Mouse (Mus musculus): ENCODE measurements around the gene Ifna16.

Gene Ifna16

DNA sequence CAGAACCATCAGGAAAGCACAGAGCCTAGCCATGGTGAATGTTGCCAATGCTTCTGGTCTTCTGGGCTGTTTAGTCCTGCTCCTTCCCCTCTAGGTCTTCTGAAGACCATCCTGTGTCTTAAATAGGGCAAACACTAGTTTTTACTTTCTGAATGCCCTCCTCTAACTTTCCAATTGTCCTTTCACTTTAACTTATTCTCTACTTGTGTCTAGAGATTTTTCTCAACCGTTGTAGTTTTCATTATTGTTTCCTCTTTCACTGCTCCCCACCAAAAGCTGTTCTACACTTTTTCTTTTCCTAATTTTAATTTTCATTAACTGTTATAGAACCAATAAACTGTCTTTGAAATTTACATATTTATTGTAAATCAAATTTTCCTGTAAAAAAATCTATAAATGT is at the start of gene Ifna16:
Gene Ifna16 (minus strand): TSS at position 101 of the 400 bp plus-strand sequence.
- no peak for DNase-seq (ENCODE audit: low spot score in 2 of 2)

DNA sequence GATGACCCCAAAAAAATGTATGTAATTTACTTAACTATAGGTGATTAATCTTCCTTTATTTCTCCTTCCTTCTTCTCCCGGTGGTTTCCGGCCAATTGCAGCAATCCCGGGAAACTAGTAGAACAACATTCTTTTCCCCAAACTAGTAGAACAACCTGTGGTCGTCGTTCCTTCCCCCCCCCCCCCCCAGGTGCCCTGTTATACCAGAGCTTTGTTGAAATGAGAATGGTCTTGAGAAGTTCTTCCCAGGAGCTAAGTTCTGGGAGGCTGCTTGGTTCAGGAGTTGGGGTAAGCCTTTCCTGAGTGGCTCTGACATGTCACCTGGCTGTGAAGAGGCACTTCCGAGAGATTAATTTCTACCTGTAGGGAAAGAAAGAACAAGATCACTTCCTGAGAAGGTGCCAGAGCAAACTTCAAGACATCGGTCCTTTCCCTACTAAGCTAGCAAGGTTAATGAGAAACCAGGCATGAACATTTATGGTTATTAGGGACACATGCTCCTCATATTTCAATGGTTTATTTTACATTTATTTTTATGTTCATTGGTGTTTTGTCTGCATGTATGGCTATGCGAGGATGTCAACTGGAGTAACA is 46.9 kb upstream of the Ifna16 start:
- DNase-seq (ENCODE audit: low spot score in 2 of 2): no peak

DNA sequence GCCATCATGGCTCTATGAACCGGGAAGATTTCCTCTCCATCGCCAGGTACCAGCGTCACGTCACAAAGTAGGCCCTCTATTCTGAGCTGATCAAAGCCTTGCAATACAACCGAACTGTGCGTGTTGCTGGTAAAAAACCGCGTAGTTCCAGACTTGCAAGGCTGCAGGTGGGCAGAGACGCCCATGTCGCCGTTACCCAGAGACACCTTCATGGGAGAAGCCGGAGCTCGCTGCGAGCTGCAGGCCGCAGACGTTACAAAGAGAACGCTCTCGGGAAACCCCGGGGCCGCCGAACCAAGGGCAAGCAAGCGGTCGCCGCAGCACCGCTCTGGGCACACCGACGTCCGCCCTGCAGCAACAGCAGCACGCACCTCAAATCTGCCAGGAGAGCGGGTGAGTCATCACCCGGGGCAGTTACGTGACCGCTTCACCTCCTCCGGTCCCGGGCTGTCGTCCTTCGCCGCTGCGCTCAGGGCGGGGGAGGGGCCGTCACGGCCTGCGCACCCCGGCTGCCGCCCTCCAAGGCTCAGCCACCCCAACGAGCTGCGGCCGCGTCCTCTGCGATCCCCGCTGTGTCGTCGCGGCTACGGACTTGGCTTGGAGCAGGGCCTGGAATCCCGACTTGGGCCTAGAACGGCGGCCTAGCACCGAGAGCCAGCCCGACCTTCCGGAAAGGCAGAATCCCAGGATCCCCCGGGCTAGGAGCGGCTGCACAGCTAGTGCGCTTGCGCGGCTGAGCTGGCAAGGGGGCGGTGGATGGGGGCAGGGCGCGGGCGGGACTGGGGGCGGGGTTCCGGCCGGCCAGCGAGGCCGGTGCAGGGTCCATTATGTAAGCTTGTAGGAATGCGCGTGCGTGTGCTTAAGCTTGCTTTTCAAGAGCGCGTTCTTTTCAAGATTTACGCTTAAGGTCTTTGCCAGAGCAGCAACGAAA is 45.3 kb upstream of the Ifna16 start, which contains the start of the genes Gm26566 and Klhl9:
Gene Gm26566 (plus strand): TSS at position 15 of the 931 bp plus-strand sequence.
Gene Klhl9 (minus strand): TSS at position 675 of the 931 bp plus-strand sequence.
- DNase-seq (ENCODE audit: low spot score in 2 of 2): peak; percentile 78 to 80

DNA sequence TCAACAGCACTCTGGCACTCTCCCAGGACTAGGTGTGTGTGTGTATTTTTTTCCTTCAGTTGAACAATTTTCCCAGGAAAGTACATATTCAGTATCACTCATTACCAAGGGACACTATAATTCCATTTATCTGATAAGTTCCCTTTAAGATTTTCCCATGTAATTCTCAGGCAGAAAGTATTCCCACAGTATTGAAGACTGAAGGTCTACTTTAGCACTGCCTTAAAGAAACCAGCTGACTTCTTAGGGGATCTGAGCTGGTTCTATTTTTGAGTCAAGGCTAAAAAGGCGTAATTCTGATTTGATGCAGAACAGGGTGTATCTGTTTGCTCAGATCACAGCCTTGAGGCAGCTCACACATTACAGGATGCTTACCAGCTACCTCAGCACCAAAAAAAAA is 42.0 kb upstream of the Ifna16 start:
- DNase-seq (ENCODE audit: low spot score in 2 of 2): no peak

DNA sequence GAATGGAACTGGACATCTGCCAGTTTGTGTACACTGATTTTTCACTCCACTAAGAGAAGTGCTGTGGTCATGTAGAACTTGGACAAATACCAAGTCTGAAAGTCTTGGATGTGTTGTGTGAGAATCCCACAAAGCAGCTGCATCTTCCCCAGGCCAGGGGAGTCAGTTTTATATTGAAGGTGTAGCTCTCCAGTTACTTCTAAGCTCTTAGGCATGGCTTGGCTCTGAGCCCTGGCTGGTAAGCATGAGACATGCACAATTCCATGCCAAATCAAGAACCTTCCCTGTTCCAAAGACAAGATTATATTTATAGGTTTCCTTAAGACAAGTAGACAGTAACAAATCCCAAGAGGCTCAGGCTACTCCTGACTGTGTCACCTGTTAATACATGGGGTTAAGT is 38.3 kb upstream of the Ifna16 start:
- DNase-seq (ENCODE audit: low spot score in 2 of 2): no peak

DNA sequence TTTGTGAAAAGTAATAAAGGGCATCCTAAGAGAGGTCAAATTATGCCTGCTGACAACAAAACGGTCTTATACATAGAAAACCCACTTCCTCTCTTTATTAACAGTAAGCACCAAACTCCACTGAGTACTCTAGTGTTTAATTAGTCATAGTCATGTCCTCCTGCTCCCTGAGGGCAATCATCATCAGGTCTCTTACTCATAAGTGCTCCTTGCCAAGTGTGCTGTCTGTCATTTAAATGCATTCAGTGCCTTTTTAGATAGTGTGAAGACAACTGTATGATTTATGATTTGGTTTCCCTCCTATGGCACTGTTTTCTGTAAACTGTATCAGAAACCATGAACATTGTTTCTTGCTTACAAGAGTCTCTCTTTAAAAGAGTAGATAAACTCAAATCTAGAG is 37.6 kb upstream of the Ifna16 start:
- no peak for DNase-seq (ENCODE audit: low spot score in 2 of 2)

DNA sequence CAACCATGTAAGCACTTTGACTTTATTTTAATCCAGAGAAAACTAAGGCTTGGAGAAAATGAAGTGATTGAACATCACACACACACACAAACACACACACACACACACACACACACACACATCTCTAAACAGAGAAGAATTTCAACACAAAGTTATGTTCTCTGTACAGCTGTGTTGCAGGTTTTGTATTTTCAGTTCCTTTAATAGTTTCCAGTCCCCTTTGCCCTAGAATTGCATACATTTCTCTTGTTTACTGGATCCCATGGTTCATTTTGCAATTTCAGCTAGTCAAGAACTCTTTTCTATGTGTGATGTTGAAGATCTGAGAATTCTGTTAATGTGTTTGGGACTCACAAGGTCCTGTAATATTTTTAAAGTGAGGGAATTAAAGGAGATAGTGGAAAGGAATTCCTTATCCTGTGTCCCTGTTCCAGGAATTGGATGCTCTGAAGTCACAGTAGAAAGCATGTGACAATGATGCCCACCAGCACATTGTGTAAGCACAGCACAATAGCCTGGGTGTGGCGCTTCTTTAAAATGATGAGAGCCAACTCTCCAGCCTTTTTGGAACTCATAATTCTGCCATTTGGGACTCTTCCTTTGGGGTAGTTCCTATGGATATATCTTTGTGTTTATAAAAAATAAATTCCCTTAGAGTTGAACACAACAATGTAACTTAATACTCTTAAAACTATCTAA is 30.6 kb upstream of the Ifna16 start:
- DNase-seq (ENCODE audit: low spot score in 2 of 2): no peak

DNA sequence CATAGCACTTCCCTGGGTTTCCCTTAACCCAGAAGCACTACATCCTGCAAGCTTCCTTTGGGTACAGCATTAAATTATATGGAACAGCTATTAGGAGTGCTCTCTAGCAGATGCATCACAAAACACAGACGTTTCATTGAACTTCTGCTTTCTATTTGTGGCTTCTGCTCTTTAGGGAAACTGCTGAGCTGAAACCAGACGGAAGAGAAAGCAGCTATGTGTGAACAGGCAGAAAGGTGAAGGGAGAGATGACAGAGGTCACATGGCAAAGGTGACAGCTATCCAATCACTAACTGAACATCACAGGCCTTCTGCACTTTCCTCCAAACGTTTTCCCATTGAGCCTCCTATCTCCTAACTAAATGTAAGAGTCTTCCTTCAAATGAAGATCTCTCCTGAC is 29.2 kb upstream of the Ifna16 start:
- DNase-seq (ENCODE audit: low spot score in 2 of 2): no peak

DNA sequence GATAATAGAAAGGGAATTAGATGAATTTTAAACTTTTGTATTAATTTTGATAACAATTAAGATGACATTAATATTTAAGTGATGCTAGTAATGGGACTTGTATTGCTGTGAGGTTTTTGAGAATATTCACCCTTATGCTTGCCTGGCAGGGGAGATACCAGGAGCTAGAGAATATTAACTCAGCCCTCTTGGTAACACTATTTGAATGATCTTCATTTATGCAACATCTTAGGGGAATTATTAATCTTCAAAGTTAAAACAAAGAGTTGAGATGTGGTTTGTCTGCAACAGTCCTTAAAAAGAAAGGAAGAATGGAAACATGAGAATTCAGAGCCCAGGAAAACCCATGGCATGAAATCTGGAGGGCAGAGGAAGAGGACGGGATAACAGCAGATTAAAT is 22.6 kb upstream of the Ifna16 start:
- DNase-seq (ENCODE audit: low spot score in 2 of 2): no peak

DNA sequence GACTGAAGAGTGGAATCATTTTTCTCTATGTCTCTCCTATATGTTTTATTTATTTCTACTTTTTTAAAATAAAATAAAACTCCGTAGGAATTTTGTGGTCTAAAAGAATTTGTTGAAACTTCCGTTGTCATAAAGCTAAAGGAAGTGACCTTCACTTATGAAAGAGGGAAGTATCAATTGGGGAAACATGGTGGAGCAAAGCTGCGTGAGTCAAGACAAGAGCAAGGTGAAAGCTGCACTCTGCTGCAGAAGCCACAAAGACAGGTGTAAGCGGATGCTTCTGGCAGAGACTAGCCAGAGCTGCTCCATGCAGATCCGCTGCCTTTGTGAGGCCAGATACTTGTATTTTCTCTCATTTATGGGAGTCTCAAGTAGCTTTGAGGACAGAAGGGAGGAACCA is 22.1 kb upstream of the Ifna16 start:
- no peak for DNase-seq (ENCODE audit: low spot score in 2 of 2)

DNA sequence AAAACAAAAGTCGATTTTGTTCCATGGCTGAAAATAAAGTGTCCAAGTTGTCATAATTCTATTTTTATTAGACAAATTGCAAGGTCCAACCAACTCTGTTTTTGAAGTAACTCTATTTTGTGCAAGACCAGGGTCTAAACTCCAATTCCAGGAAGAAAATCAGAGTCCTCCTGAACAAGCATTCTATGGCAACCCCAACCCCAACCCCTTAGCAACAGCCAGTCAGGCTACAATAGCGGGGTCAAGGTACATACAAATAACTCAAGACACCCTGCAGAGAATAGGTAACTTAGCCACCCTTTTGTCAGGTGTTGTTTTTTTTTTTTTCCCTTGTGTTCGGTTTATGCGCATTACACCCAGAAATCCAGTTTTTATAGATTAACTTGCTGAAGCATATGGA is 21.0 kb upstream of the Ifna16 start:
- no peak for DNase-seq (ENCODE audit: low spot score in 2 of 2)

DNA sequence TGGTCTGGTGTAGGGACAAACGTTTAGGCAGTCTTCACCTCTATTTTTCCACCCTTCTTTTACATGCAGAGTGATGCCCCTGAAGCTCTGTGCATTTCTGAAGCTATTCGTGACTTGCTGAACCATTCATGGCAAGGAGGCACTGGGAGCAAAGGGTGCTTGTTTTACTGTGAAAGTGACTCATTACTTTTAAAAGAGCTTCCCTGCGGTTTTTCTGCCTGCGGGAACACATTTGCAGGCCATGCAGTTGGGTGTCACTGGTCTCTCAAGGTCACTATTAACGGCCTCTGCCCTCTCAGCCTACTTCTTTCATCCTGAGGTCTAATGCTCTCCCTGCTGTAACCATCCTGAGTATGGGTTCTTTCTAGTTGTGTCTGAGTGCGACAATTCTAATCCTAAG is 20.4 kb upstream of the Ifna16 start:
- no peak for DNase-seq (ENCODE audit: low spot score in 2 of 2)

DNA sequence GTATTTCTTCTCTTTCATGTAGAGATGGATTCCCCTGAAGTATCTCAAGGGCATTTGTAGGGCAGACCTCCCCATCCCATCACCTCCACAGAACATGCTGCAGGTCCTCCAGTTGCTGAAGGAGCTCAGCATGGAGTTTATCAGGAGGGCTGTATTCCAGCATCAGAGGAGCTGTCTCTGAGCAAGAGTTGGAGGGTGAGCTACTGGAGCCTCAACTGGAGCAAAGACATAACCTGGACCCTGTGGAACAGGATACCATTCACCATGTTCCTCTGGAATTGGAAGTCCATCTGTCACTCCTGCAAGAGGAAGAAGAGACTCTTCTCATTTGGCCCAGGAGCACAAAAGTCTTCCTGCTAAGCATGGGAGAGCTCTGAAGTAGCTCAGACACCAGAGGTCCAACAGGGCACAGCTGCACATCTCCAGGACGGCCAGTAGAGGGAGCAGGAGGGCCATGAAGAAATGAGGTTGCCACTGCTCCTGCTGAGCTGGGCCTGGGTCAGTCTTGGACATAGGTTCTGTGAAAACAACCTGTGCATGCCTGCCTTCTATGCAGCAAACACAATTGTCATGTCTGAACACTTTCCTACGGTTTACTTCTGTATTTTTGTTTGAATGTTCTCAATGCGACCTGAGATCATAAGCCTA is 19.6 kb upstream of the Ifna16 start:
- peak; percentile 14 to 51 for DNase-seq (ENCODE audit: low spot score in 2 of 2)

DNA sequence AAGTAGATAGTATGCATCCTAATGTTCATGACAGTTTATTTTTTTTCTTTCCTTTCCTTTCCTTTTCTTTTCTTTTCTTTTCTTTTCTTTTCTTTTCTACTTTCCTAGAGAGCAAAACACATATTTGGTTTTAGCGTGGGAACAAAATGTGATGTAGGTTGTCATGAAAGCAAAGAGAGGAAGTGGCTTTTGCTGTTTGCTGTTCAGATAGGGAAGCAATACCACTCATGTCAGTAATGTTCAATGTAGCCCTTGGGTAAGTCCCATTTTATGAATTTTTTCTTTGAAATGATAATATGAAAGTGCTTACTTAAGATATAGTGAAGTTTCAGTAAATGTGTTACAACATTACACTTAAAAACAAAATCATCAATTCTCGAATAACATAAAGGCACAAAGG is 16.7 kb upstream of the Ifna16 start:
- DNase-seq (ENCODE audit: low spot score in 2 of 2): no peak

DNA sequence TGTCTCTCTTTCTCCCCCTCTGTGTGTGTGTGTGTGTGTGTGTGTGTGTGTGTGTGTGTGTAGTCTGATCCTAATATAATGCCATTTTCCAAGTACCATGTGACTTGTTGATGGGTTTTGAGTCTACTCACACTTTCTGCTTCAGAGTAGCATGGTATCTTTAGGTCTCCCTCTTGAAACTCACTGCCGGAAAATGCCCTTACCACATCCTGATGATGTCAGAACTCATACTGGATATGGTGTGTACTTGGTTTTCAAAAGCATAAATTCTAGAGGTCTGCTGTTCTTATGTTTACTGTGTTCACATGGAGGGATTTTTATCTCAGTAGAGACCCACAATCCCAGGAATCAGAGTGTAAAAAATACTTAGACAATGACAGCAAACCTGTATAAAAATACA is 15.8 kb upstream of the Ifna16 start:
- no peak for DNase-seq (ENCODE audit: low spot score in 2 of 2)

DNA sequence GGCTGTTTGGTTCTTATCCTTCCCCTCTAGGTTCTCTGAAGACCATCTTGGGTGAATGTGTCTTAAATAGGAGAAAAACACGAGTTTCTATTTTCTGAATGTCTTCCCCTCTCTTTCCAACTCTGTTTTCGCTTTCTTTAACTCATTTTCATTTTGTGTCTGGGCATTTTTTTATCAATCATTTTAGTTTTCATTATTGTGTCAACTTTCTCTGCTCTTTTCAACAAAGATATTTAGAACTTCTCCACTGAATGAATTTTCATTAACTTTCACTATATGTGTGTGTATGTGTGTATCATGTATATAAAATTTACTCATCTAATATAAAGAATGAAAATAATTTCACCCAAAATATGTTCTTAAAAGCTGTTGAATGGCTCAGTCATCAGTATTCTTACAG is 14.5 kb upstream of the Ifna16 start, which contains the start of gene Ifnab:
Gene Ifnab (minus strand): TSS at position 101 of the 400 bp plus-strand sequence.
- no peak for DNase-seq (ENCODE audit: low spot score in 2 of 2)

DNA sequence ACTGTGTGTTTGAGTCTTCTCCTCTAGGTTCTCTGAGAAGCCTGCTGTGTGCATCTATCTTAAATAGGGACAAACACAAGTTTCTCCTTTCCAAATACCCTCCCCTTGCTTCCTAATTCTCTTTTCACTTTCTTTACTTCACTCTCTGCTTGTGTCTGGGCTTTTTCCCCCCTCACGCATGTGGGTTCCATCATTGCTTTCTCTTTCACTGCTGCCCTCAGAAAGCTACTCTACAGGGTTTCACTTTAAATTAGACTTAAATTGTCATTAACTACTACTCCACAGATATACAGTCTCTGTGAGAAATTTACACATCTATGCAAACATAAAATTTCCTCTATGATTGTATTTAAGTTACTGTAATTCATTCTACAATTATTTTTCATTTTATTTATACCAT is 7.1 kb upstream of the Ifna16 start, which contains the start of gene Ifna2:
Gene Ifna2 (minus strand): TSS at position 101 of the 400 bp plus-strand sequence.
- no peak for DNase-seq (ENCODE audit: low spot score in 2 of 2)

DNA sequence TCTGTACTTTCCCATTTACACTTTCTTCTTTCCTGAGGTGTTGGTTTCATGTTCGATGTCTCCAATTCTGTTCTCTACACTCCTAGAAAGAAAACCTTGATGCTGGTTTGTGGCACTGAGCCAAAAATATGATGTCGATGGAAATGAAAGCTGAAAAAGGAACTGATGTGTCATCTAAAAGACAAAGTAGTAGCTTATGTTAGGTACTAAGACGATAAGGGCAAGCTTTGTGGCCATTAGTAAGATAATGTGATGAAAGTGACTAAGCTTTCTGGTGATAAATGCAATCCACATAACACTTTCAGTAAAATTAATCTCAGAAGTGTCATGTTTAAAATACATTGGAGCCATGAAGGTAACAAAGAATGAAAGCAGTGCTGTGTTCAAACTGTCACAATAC is 4.6 kb upstream of the Ifna16 start:
- no peak for DNase-seq (ENCODE audit: low spot score in 2 of 2)

DNA sequence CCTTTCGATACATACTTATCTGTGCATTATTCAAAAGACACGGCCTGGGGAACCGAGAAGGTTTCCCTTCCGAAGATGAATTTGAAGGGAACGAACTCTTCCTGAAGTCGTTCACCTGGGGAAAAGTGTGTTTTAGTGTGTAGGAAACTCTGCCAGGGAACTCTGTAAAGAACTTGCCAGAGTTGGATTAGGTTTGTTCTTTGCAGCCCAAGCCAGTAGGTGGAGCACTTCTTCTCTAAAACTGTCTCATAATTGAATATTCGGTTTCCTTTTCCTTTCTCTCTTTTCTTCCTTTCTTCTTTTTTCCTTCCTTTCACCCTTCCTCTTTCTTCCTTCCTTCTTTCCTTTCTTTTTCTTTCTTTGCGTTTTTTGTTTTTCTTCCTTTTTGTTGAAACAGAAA is 3.6 kb upstream of the Ifna16 start:
- peak in 1 of 2 experiments; percentile 11 for DNase-seq (ENCODE audit: low spot score in 2 of 2)

DNA sequence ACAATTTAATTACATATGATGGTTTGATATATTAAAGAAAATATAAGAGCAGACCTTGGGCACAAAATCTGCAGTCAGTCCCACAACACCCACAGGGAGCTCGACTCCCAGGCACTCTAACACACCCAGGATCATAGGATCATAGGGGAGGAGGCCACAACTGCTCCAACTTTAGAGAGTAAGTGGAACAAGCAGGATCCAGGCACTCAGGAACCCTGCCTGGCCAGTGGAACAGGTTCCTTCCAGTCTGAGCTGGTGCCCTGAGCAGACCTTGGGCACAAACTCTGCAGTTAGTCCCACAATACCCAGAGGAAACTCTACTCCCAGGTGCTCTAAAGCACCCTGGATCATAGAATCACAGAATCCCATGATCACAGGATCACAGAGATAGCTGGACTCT is 21.3 kb downstream of the Ifna16 start:
- DNase-seq (ENCODE audit: low spot score in 2 of 2): no peak

DNA sequence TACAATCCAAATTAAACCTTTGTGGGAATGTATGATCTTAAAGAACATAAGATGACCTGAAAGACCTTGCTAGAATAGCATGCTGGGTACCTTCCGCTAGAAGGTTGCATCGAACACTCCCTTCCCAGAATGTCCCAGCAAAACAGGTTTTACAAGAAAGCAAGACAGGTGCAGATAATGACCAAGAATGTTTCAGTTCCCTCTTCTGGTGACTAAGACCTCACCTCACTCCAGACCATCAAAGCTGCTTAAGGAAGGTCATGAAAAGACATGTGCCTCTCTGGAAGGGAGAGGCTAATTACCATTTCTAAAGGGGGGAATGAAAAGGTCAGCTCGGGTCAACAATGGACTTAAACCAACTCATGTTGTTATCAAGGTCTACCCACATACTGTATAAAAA is 23.1 kb downstream of the Ifna16 start:
- DNase-seq (ENCODE audit: low spot score in 2 of 2): no peak

DNA sequence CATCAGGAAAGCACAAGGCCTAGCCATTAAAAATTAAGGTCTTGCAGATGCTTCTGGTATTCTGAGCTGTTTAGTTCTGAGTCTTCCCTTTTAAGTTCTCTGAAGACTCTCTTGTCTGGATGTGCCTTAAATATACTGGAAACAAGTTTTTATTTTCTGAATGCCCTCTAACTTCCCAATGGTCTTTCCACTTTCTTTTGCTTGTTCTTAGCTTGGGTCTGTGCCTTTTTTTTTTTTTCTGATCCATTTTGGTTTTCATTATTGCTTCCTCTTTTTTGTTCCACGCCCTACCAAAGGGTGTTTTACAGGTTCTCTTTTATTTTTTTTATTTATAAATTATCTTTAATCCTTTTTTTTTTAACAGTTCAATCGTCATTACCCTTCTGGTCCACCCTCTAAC is 32.4 kb downstream of the Ifna16 start, which contains the start of gene Ifna13:
Gene Ifna13 (minus strand): TSS at position 101 of the 400 bp plus-strand sequence.
- DNase-seq (ENCODE audit: low spot score in 2 of 2): no peak
